Mouse (Mus musculus) adrenal gland, postnatal 36 days (tissue): ENCODE measurements around the gene Pde4c. TPM values are rescaled to one million over a fixed set of nuclear protein-coding genes. Genes with fewer than 3 reads are reported as not detected.

Experiments used
- DNase-seq, 2 experiments: peaks; one replicate each; pipeline ENCODE4 v3.0.0; 2021; ENCODE audit warnings: mixed read lengths in 1 of 2
- total RNA-seq, 2 experiments: library from RNA; stranded (reverse); gene quantifications; 2 replicates each; pipeline ENCODE4 v1.2.3; 2021

Pde4c gene
- total RNA-seq, 2 experiments from 2014 or later, result 0.33 to 1.2 TPM

DNA sequence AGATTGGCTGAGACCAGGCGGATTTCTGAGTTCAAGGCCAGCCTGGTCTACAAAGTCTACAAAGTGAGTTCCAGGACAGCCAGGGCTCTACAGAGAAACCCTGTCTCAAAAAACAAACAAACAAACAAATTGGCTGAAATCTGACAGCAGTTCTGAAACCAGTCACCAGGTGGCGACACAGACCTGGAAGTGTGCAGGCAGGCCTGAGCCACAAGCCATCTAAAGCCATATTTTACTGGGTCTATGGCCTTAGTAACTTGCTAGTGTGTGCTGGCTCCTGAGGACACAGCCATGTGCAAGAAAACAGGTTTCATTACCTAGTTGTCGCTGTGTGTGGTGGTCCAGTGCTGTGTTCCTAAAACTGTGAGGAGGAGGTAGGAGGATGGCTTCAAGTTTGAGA is 2.8 kb upstream of the Pde4c start:
- DNase-seq, result peak; percentile 79 to 80

DNA sequence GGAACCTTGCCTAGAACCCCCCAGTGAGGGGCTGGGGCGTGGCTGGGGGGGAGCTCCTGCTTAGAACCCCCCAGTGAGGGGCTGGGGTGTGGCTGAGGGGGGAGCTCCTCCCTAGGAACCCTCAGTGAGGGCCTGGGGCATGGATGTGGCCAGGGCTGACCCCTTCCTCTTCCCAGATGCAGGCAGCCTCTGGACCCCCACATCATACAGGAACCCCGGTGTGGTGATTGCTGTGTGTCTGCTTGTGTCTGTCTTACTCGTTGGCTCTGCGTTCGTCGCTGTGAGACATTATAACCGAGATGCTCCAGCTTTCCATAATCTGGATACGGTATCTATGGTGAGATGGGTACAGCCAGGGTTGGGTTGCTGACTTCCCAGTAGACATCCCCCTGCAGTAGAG is 1.9 kb upstream of the Pde4c start:
- no peak for DNase-seq

DNA sequence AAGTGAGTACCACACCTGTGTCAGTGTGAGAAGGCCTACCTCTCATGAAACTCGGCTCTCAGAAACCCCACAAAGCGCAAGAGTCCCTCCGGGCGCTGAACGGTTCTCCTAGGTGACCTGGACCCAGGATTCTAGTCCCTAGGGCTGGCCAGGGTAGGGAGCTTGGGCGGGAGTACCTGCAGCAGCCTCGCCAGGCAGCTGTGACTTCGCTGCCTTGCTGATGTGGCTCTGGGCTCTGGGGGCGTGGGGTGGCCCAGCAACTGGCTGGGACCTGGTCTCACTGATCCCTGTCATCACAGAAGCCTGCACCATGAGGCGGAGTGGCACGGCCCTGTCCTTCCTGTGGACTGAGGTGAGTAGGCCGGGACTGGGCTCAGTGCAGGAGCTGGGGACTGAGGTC is 696 bp downstream of the Pde4c start:
- DNase-seq, result no peak

DNA sequence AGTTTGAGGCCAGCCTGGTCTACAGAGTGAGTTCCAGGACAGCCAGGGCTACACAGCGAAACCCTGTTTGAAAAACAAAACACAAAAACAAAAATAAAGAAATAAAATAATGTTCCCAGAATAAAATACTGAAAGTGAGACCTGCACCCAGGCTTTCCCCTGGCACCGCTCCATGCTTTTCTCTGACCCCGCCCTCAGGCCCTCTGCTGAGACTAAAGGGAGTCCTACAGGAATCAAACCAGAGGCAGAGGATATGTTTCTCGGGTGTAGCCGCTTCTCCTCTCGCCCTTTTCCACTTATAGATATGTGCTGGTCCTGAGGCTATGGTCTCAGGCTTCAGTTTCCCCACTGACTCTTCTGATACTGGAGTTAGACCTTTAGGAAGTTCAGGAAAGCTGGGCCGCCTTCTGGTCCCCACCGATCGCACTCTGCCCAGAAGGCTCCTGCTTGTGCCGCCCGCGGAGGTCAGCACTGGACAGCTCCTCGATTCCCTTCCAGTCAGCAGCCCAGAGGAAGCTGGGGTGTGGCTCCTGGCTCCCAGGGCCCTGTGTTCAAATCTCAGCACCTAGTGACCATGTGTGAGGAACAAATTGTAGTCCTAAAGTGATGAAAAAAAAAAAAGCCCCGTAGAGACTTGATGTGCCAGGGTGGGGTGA is 2.4 kb downstream of the Pde4c start:
- peak; percentile 62 to 67 for DNase-seq

DNA sequence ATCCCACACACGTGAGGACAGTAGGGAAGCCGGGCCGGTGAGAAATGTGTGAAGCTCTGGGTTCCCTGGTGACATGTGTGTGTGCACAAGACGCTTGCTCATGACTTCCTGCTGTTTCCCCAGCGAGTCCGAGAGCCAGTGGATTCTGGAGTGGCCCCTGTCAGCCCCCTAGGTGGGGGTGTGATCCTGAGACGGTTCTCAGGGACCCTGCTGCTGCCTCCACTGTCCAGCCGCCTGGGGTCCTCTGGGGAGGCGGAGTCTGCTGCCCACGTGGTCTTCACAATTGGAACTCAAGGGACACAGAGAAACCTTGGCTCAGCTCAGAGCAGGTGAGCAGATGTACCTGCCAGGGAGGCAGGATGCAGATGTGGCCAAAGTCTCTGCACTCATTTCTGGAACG is 3.2 kb downstream of the Pde4c start:
- no peak for DNase-seq

DNA sequence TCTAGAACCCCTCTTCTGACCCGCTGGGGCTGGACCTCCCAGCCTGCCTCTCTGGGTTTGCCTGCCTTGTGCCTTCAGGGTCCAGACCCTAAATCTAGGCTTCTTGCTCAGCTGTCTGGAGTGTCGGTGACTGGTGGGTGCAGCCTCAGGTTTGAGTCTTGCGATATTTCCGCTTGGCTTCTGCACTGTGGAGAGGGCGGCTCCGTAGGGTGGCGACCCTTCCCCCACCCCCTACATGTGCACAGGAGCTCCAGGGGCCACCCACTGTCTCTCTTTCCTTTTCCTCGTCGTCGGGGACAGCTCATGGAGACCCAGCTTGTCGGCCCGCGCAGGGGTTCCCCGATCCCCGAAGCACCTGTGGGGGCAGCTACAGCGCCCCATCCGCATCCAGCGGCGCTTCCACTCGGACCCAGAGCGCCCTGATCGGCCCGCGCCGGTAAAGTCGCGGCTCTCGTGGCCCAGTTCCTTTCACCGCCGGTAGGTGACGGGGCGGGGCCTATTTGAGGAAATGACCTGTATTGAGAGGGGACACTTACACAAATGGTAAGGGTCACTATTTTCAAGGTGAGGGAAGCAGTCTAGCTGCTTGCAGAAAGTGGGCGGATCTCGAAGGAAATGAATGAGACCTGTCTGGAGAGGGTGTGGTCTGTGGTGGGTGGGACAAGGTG is 6.4 kb downstream of the Pde4c start:
- DNase-seq, result no peak

DNA sequence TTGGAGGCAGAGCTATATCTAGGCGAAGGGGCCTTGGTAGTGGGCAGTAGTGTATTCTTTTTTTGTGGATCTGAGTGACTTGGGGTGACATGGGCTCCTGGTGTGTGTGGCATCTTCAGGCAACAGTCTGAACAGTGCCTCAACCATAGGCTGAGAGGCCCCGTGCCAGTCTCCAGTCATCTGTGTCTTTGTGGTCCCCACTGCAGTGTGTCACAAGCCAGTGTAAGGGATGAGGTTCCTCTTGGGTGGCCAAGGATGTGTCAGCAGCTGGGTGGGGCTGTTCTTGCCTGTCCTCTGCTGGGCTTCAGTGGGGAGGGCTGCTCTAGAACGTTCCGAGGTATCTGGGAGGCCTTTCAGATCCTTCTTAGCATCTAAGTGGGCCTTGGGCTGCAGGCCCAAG is 7.4 kb downstream of the Pde4c start:
- no peak for DNase-seq

DNA sequence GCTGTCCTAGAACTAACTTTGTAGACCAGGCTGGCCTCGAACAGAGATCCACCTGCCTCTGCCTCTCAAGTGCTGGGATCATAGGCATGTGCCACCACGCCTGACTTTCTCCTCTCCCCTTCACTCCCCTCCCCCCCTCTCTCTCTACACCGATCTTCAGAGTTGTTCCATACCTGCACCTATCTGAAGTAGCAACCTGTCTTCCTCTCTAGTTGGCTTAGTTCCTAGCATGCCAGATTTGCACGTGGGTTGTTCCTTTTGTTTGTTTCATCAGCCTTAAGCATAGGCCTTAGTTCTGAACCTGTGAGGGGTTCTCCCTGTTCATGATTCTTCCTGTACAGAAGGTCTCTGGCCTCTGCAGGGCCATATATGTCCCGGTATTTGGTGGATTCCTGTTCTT is 14.2 kb downstream of the Pde4c start:
- DNase-seq, result no peak

DNA sequence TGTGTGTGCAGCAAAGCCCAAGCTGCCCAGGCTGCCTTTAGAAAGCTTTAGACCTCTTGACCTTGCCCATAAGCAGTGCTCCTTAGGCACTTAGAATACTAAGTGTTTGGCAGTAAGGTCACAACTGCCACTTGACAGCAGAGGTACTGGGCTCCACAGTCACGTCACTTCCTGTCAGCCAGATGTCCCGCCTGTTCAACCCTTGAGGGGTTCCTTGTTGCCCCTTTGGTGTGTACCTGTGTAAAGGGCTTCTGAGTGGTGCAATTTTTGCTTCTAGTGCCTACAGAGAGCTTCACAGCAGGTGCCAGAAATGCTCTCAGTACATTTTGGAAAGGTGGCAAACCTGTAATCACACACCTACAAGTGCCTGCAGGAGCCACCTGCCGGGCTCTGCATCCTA is 14.7 kb downstream of the Pde4c start:
- no peak for DNase-seq

DNA sequence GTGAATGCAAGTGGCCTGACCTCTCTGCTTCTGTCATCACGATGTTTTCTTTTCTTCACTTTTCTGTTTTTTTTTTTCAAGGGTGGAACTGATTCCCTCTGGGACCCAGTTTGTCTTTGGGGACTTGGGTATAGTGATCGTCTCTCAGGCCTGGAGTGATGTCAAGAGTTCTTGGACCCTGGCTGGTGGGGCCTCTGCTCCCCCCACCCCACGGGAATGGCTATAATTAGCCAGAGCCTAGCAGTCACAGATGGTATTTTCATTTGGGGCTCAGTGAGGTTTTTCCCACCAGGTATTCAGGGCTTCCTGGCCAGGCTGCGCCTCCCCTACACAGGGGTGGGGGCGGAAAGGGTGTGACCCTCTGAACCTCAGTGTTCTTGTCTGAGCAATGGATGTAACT is 18.1 kb downstream of the Pde4c start:
- DNase-seq, result no peak

DNA sequence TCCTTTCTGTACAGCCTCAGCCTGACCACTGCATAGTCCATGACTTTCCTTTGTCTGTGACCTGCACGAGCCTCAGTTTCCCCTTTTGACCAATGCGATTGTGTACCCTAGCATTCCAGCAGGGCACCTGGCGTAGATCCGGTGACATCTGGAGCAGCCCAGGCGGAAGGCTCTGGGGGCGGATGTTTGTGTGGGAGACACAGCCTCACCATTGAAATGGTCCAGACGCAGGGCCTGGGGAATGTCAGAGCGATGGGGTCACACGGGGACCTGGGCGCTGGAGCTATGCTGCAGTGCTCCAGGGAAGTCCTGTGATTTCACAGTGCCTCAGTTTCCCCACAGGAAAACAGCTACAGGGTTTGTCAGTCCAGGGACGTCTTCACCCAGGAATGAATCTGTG is 18.7 kb downstream of the Pde4c start:
- no peak for DNase-seq

DNA sequence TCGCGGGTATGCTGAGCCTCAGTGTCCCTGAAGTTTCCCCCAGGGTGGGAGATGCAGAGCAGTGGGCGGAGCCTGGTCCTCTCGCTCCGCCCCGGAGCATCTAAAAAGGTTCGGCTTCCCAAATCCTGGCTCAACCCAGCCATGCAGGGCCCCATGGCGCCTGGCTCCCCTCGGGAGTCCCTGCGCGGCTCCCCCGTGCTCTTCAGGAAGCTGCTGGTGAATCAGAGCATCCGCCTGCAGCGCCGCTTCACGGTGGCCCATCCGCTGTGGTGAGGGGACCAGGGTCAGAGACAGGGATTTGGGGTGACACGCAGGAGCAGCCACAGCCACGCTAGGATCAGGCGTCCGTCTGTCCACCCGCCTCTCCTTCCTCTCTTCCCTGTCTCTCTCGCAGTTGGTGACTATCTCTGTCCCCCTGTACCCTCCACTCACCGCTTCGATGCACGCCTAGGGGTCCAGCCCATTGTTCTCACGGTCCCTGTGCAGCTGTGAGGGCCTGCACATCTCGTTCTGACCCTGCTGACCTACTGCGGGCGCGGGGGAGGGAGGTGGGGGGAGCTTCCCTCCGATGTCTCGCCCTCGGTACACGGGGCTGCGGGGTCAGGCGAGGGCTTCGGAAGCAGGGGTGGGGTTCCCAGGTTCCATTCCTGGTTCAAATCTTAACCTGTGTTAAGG is 19.6 kb downstream of the Pde4c start:
- DNase-seq, result no peak

DNA sequence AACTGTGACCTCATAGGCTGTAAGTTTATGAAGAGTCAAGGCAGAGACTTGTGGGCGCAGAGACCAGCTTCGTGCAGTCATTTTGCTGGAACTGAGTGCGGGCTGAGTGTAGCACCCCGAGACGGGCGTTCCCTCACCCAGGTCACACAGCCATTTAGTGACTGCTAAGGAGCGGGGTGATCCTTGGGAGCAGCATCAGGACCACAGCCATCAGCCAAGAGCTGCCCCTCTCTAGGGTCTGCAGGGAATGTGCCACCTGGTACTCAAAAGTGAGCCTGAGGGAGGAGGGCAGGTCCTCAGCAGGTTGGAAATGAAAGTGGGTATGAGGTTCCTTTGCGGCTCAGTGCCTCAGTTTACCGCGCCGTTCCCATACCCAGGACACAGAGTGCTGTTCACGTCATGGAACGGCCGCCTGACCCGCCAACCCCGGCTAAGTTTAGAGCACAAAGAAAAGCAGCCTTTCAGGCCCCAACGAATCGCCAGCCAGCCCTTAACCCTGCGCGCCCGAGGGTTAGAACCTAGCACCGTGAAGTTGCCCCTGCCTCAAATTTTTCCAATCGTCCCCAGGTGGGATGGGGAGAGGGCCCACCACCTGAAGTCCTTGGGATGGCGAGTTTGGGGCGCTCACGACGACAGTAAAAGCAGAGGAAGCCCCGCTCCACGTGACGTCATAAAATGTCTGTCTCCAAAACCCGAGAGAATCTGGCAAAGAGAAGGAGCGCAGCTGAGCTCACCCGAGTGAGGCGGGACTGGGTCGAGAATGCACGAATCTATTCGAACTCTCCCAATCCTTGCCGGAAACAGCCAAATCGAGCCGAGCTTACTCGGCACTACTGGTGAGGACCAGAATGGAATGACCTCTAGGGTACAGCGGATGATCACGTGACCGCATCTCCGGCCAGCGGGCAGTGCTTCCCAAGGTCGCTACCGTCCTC is 20.4 kb downstream of the Pde4c start:
- peak; percentile 84 to 85 for DNase-seq

DNA sequence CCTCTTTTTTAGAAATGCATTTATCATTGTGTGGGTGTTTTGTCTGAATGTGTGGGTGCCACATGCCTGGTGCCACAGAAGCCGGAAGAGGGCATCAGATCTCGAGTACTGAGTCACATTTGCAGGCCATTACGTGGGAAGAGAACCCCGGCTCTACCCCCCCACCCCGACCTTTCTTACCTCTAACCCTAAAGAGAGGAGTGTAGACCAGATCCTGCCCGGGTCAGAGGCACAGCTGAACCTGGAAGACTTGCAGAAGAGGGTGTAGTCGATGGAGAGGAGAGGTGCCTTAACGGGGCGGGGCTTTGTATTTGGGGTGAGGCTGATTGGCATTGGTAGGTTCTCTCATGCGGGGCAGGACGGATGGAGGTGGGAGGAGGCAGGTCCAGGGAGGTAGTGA is 21.3 kb downstream of the Pde4c start:
- DNase-seq, result no peak

DNA sequence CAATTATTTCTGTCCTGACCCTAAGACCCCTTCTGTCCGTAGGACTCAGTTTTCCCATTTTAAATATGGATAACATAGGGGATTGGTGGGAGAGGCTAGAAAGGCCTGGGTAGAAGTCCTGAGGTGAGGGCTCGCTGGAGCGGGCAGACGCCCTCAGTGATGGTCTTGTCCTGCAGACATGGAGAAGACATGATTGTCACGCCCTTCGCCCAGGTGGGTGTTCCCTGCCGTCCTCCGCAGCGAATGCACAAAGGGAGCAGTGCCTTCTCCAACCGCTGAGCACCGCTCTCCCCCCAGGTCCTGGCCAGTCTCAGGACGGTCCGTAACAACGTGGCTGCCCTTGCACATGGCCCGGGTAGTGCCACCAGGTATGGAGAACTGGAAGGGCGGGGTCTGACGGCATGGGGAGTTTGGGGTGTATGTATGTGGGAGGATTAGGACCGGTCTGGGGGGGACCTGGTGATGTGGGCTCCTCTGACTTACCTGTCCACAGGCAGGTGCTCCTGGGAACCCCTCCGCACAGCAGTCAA is 22.2 kb downstream of the Pde4c start:
- DNase-seq, result no peak

DNA sequence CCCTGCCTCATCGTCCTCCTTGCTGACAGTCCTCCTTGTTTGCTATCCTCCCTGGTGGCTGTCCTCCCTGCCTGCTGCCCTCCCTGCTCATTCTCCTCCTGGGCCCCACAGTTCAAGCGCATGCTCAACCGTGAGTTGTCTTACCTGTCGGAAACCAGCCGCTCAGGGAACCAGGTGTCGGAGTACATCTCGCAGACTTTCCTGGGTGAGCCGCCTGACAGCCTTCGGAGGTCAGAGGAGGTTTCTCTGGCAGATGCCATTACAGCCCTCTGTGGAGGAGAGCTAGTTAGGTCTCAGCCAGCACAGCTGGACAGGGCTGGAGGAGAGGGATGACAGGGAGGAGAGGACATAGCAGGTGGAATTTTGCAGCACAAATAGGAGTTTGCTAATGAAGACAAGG is 23.2 kb downstream of the Pde4c start:
- no peak for DNase-seq

DNA sequence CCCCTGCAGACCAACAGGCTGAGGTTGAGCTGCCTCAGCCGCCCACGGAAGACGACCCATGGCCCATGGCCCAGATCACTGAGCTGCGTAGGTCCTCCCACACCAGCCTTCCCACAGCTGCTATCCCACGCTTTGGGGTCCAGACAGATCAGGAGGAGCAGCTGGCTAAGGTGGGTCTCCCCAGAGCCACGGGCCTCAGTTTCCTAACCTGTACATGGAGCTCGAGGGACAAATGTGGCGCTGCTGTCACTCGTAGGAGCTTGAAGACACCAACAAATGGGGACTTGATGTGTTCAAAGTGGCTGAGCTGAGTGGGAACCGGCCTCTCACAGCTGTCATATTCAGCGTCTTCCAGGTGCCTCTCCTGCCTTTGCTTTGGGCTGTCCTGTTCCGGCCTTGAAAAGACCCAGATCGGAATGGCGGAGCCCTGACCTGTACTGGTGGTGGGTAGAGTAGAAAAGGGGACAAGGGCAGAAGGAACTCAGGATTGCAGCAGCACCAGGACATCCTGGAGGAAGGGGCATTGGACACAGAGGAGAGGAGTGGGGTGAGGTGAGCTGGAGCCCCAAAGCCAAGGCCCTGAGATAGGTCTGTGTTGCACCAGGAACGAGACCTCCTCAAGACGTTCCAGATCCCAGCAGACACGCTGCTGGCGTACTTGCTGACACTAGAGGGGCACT is 23.8 kb downstream of the Pde4c start:
- DNase-seq, result no peak

DNA sequence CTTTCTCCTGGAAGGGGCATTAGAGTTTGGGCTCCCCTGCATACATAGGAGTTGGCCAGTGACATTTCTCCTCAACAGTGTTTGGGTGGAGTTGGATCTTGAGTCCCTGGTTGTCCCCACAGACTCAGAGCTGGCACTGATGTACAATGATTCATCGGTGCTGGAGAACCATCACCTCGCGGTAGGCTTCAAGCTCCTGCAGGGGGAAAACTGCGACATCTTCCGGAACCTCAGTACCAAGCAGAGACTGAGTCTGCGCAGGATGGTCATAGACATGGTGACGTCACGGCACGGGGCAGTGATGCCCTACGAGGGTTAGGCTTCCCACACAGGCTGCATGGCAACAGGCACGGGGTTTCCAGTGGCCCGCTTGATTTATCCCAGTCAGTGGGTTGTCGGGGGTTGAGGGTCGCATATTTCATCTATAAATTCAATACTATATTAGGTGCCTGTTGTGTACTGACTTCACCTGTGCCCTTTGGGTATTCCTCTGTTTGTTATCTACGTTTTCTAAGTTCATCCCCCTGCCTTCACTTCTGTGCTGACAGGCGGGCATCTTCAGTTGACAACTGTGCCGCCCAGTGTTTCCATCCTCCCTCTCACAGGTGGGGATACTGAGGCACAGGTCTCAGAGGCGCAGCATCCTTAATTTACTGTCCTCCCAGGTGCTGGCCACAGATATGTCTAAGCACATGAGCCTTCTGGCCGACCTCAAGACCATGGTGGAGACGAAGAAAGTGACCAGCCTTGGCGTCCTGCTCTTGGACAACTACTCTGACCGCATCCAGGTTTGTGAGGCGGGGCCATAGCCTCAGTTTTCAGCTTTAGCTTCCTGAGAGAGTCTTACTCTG is 25.0 kb downstream of the Pde4c start:
- no peak for DNase-seq

DNA sequence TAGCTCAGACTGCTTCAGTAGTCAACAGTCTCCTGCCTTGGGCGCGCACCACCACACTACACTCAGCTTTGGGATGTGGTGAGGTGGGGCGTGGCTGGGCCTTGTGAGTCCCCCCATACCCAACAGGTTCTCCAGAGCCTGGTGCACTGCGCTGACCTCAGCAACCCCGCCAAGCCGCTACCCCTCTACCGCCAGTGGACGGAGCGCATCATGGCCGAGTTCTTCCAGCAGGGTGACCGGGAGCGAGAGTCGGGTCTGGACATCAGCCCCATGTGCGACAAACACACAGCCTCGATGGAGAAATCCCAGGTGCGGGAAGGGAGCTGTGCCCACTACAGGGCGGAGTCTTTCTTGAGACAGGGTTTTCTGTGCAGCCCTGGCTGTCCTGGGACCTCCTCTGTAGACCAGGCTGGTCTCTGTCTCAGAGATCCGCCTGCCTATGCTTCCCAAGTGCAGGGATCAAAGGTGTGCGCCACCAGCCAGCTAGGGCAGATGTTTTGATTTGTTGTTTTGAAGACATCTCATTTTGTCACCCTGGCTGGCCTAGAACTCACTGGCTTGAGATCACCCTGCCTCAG is 25.7 kb downstream of the Pde4c start:
- DNase-seq, result no peak

DNA sequence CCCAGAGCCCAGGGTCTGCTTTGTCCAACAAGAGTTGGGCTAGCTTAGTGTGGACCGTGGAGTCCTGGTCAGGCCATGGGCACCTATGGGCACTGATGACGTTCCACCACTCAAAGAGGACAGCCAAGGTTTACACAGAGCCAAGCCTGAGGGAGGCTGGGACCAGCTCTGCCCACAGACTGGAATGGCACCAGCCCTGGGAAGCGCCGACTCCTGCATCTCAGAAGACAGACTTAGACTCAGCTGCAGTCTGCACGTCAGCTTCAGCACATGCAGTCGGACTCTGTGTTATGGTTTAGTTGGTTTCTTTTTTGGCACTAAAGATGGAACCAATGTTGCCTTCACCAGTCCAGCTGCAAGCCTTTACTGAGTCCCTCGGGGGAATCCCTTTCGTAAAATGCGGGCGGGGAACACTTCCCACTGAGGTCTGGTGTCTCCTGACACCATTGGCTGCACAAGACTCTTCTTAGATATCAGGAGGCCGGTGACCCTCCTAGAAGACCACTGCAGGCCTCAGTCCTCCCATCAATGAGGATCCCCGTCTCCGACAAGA is 26.7 kb downstream of the Pde4c start:
- DNase-seq, result no peak
